Mouse (Mus musculus): ENCODE data around the gene Arhgap11a.

- TF ChIP-seq POLR2A (IDR thresholded peaks at IDR 0.05; ENCODE audit: extremely low read depth, insufficient read depth, low read length) (no peak), CTCF (IDR thresholded peaks at IDR 0.05; ENCODE audit: low read depth, low read length) (no peak)
These were observed 44.7 kb downstream of the Arhgap11a start for GRCm38 (mm10) chr2:113803753-113804152.

All from liver, adult 2 months (tissue).